ENCODE assay signal across 8 mouse cellular contexts in the genomic region with DNA sequence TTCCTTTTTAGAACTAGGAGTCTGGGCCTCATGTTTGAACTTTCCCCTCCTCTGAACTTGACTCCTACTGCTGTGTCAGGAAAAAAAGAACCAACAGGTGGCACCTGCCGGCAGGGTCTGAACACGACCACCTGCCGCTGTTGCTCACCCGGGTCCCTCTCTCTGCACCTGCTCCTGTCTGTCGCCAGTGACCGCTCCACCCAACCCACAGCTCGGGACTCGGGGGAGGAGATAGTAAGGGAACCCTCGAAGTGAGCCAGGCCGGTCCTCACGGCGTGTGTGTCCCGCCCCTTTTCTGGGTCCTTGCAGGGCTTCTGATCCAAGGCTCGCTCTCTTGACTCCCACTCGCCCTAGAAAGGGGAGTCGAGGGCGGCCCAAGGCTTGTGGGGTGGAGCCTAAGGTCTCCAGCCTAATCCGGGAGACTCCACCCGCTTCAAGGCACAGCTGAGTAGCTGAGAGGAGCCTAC. TPM values are rescaled to one million over a fixed set of nuclear protein-coding genes. Genes with fewer than 3 reads are reported as not detected.
DNase-seq lines count a peak whose midpoint lies in the region; ATAC-seq and TF ChIP-seq lines count a peak whose summit lies in the region.

A gene (plus strand): TSS at position 417 of the 467 bp plus-strand sequence.

- H3K9ac ChIP-seq in forebrain, embryonic 16.5 days (replicated peaks; ENCODE audit: low read depth, low read length): no peak within 1 kb of the TSS

- peak within 1 kb of the TSS; percentile 37 for H3K4me3 ChIP-seq in forebrain, embryonic 10.5 days
- no peak within 1 kb of the TSS for H3K4me3 ChIP-seq in forebrain, embryonic 16.5 days (replicated peaks; ENCODE audit: low read length)
- H3K4me3 ChIP-seq in layer of hippocampus, adult 2 months: no peak within 1 kb of the TSS

- peaks cover 19% of the 10 kb centered on the region for H3K36me3 ChIP-seq in forebrain, embryonic 10.5 days (replicated peaks)
- no peaks in the 10 kb centered on the region; the same call in 1 of the 2 replicates for H3K36me3 ChIP-seq in forebrain, embryonic 16.5 days (ENCODE audit: control insufficient read depth, insufficient read depth)

- ATAC-seq in forebrain, embryonic 16.5 days: no peak
- ATAC-seq in megakaryocyte, adult 5-6 weeks (ENCODE audit: poor library complexity, severe bottlenecking): no peak

- 19% methylated on average over 19 of the region's 19 CpGs for WGBS in forebrain, embryonic 10.5 days
- WGBS in forebrain, embryonic 16.5 days: 28% methylated on average over 19 of the region's 19 CpGs

- H3K27ac ChIP-seq in forebrain, embryonic 10.5 days: peak within 1 kb of the TSS; percentile 73
- no peak within 1 kb of the TSS for H3K27ac ChIP-seq in forebrain, embryonic 16.5 days (ENCODE audit: low read length)
- H3K27ac ChIP-seq in layer of hippocampus, adult 2 months: peak within 1 kb of the TSS; percentile 14; the same call in 1 of the 2 replicates

- DNase-seq in forebrain, embryonic 10.5 days (ENCODE audit: extremely low spot score, low spot score): no peak
- DNase-seq in layer of hippocampus, adult 2 months (ENCODE audit: low spot score in 2 of 2): no peak
- no peak for DNase-seq in layer of hippocampus, postnatal 25 days (ENCODE audit: extremely low spot score in 1 of 2, low spot score in 1 of 2)
- peak; percentile 77 for DNase-seq in R1 (ENCODE audit: low read depth, low spot score)
- DNase-seq in kidney, postnatal 14 days: peak; percentile 20
- no peak for DNase-seq in frontal cortex, postnatal 10 days (ENCODE audit: low spot score in 2 of 2)

- peaks cover 3% of the 10 kb centered on the region; the same call in 1 of the 2 replicates for H3K9me3 ChIP-seq in forebrain, embryonic 10.5 days
- H3K9me3 ChIP-seq in forebrain, embryonic 16.5 days (ENCODE audit: control insufficient read depth, low read length): no peaks in the 10 kb centered on the region

- peaks cover 57% of the 10 kb centered on the region for H3K4me1 ChIP-seq in forebrain, embryonic 10.5 days
- H3K4me1 ChIP-seq in forebrain, embryonic 16.5 days (replicated peaks; ENCODE audit: control insufficient read depth, insufficient read depth, low read length): peaks cover 28% of the 10 kb centered on the region

- no peak for TF ChIP-seq CTCF in layer of hippocampus, adult 2 months (conservative IDR thresholded peaks at IDR 0.05)

- no peak within 1 kb of the TSS for H3K4me2 ChIP-seq in forebrain, embryonic 16.5 days (ENCODE audit: low read length)

- H3K27me3 ChIP-seq in forebrain, embryonic 10.5 days (ENCODE audit: poor library complexity, severe bottlenecking): peaks cover 23% of the 10 kb centered on the region
- H3K27me3 ChIP-seq in forebrain, embryonic 16.5 days (replicated peaks; ENCODE audit: control insufficient read depth, insufficient read depth, low read length): no peaks in the 10 kb centered on the region

RNA-seq across cellular contexts. Expression of the gene that starts here (rescaled TPM):
- polyA plus RNA-seq in forebrain, embryonic 10.5 days (2016; fragmentation: Nextera tagmentation; extraction: Ambion mirVana): 1.7 and 3.1 TPM in 2 replicates
- polyA plus RNA-seq in forebrain, embryonic 16.5 days (2015; fragmentation: Nextera tagmentation; extraction: Ambion mirVana): 2.8 and 4.2 TPM in 2 replicates
- total RNA-seq in layer of hippocampus, adult 2 months (2021): 1 to 10 TPM; 1.2 to 4.8 TPM
- total RNA-seq in layer of hippocampus, postnatal 25 days (2021): 1 to 10 TPM; 3.1 to 3.4 TPM
- total RNA-seq in megakaryocyte, adult 5-6 weeks (2015): not detected in 2 replicates
- 0.53 TPM in 1 of 2 replicates, not detected in the other for total RNA-seq in megakaryocyte, adult 5-6 weeks (2017)

Comparison
In these comparisons a context has a peak if more than half of its experiments do, and no peak if none do; other contexts are left out.
1. DNase-seq: peak in R1 (single experiment) and kidney, postnatal 14 days (single experiment); none in forebrain, embryonic 10.5 days (single experiment), layer of hippocampus, adult 2 months (0 of 2), layer of hippocampus, postnatal 25 days (0 of 2) and frontal cortex, postnatal 10 days (0 of 2).